Mouse (Mus musculus): Measurements from ENCODE around the gene Pgrmc1.

DNA sequence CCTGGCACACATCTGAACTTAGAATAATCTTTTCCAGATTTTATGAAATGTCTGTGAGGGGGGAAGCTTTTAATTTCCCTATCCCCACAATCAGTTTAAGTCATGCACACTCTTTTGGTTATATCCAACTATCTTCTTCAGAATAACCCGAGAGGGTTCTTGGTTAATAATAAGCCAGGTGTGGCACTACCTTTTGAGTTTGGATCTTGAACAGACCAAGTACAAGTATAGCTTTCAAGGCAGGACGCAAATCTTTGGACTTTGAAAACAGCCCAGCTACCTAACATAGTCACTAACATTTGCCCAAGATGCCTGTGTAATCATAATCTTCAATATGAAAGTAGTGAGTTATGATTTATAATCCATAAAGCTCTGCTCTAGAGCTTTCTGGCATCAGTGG, 4.9 kb downstream of the Pgrmc1 start:
- no peak for TF ChIP-seq CTCF (conservative IDR thresholded peaks at IDR 0.05; ENCODE audit: low read length)
- no peak for TF ChIP-seq NANOG (IDR thresholded peaks at IDR 0.05; ENCODE audit: borderline replicate concordance, low read length)

All from E14TG2a.4 (cell line).